Mouse (Mus musculus) MEL (cell line): ENCODE results near the gene Mip. TPM values are rescaled to one million over a fixed set of nuclear protein-coding genes. Genes with fewer than 3 reads are reported as not detected.

Experiments used
- DNase-seq: peaks from one replicate; pipeline ENCODE4 v3.0.0; 2011; ENCODE audit warnings: low read depth, low spot score
- H3K27ac ChIP-seq: 2 replicates; pipeline ENCODE4 v1.5.1; 2012; ENCODE audit warnings: low read depth, mild to moderate bottlenecking, control low read depth, low read length, moderate library complexity; ENCODE audit not compliant: control insufficient read depth
- H3K27me3 ChIP-seq, 2 experiments: fragments of 150-350 bp in 1 of 2; sonication (generic) in 1 of 2; 2 replicates each; pipeline ENCODE4 v1.6.1; 2012; ENCODE audit warnings: low read length in 2 of 2, mild to moderate bottlenecking in 2 of 2, improper control_type of control experiment in 1 of 2, moderate library complexity in 1 of 2; ENCODE audit not compliant: insufficient read depth in 2 of 2, control insufficient read depth in 1 of 2
- H3K36me3 ChIP-seq, 2 experiments: 2 replicates each; pipeline ENCODE4 v1.6.1; 2012 to 2014; ENCODE audit warnings: low read length in 2 of 2, improper control_type of control experiment in 1 of 2, inconsistent platforms in 1 of 2, mild to moderate bottlenecking in 1 of 2; ENCODE audit not compliant: insufficient read depth in 2 of 2, control insufficient read depth in 1 of 2
- H3K4me1 ChIP-seq, 2 experiments: fragments of 150-350 bp in 1 of 2; sonication (generic) in 1 of 2; 2 replicates each; pipeline ENCODE4 v1.6.1; 2012; ENCODE audit warnings: low read length in 2 of 2, improper control_type of control experiment in 1 of 2, mild to moderate bottlenecking in 1 of 2; ENCODE audit not compliant: insufficient read depth in 2 of 2, control insufficient read depth in 1 of 2
- H3K4me3 ChIP-seq, 2 experiments: fragments of 150-350 bp in 1 of 2; sonication (generic) in 1 of 2; 2 replicates each; pipeline ENCODE4 v1.5.1; 2012; ENCODE audit warnings: low read depth in 2 of 2, low read length in 2 of 2, mild to moderate bottlenecking in 2 of 2, moderate library complexity in 2 of 2, control low read depth in 1 of 2, improper control_type of control experiment in 1 of 2; ENCODE audit not compliant: control insufficient read depth in 1 of 2, insufficient read depth in 1 of 2
- H3K79me2 ChIP-seq: 2 replicates; pipeline ENCODE4 v1.6.1; 2012; ENCODE audit warnings: mild to moderate bottlenecking, low read length, moderate library complexity; ENCODE audit not compliant: control insufficient read depth, poor library complexity, insufficient read depth
- H3K9ac ChIP-seq: 2 replicates; pipeline ENCODE4 v1.6.1; 2012; ENCODE audit warnings: low read depth, mild to moderate bottlenecking, control low read depth, low read length, moderate library complexity; ENCODE audit not compliant: control insufficient read depth, poor library complexity, severe bottlenecking
- H3K9me3 ChIP-seq: fragments of 150-350 bp; sonication (generic); replicated peaks from 2 replicates; pipeline ENCODE4 v1.6.1; 2012; ENCODE audit warnings: mild to moderate bottlenecking, low read length, improper control_type of control experiment, moderate library complexity; ENCODE audit not compliant: insufficient read depth
- ETS1 ChIP-seq: IDR thresholded peaks from 2 replicates; pipeline ENCODE4 v1.6.1; 2012; ENCODE audit warnings: low read depth, mild to moderate bottlenecking, inconsistent platforms, low read length, improper control_type of control experiment, moderate library complexity
- GABPA ChIP-seq: IDR thresholded peaks from 2 replicates; pipeline ENCODE4 v1.6.1; 2012; ENCODE audit warnings: low read depth, mild to moderate bottlenecking, inconsistent platforms, low read length, improper control_type of control experiment, moderate library complexity
- GATA1 ChIP-seq: IDR thresholded peaks from 2 replicates; pipeline ENCODE4 v1.6.1; 2011; ENCODE audit warnings: low read depth, low read length, improper control_type of control experiment
- JUND ChIP-seq: IDR thresholded peaks from 2 replicates; pipeline ENCODE4 v1.6.1; 2011; ENCODE audit warnings: low read depth, mild to moderate bottlenecking, improper control_type of control experiment, low read length
- KAT2A ChIP-seq: conservative IDR thresholded peaks from 2 replicates; pipeline ENCODE4 v1.6.1; 2012; ENCODE audit warnings: low read depth, low read length, improper control_type of control experiment, inconsistent platforms
- MEF2A ChIP-seq: IDR thresholded peaks from 2 replicates; pipeline ENCODE4 v1.6.1; 2014; ENCODE audit warnings: low read depth, mild to moderate bottlenecking, inconsistent platforms, low read length, improper control_type of control experiment; ENCODE audit not compliant: poor library complexity, insufficient replicate concordance, severe bottlenecking; ENCODE audit errors: extremely low read depth
- MXI1 ChIP-seq: IDR thresholded peaks from 2 replicates; pipeline ENCODE4 v1.6.1; 2011; ENCODE audit warnings: mild to moderate bottlenecking, low read depth, low read length, improper control_type of control experiment
- MYB ChIP-seq: IDR thresholded peaks from 2 replicates; pipeline ENCODE4 v1.6.1; 2011; ENCODE audit warnings: mild to moderate bottlenecking, low read depth, low read length, improper control_type of control experiment
- MYC ChIP-seq: IDR thresholded peaks from 2 replicates; pipeline ENCODE4 v1.6.1; 2011; ENCODE audit warnings: low read depth, mild to moderate bottlenecking, low read length, improper control_type of control experiment, moderate library complexity
- NELFE ChIP-seq: IDR thresholded peaks from 2 replicates; pipeline ENCODE4 v1.6.1; 2011; ENCODE audit warnings: low read depth, low read length, improper control_type of control experiment
- POLR2A ChIP-seq, 2 experiments: IDR thresholded peaks; 2 replicates each; pipeline ENCODE4 v1.6.1; 2011 to 2012; ENCODE audit warnings: low read length in 2 of 2, mild to moderate bottlenecking in 2 of 2, control low read depth in 1 of 2, improper control_type of control experiment in 1 of 2, low read depth in 1 of 2, moderate library complexity in 1 of 2; ENCODE audit not compliant: control insufficient read depth in 1 of 2, insufficient read depth in 1 of 2, poor library complexity in 1 of 2
- POLR2AphosphoS2 ChIP-seq: IDR thresholded peaks from 2 replicates; pipeline ENCODE4 v1.6.1; 2011; ENCODE audit warnings: low read length, improper control_type of control experiment
- SIN3A ChIP-seq: IDR thresholded peaks from 2 replicates; pipeline ENCODE4 v1.6.1; 2012; ENCODE audit warnings: low read length, improper control_type of control experiment, inconsistent platforms
- SMC3 ChIP-seq: IDR thresholded peaks from 2 replicates; pipeline ENCODE4 v1.6.1; 2011; ENCODE audit warnings: low read depth, low read length, improper control_type of control experiment
- TAL1 ChIP-seq: IDR thresholded peaks from 2 replicates; pipeline ENCODE4 v1.6.1; 2012; ENCODE audit warnings: mild to moderate bottlenecking, inconsistent platforms, low read length, moderate library complexity, mixed read lengths
- TBP ChIP-seq: IDR thresholded peaks from 2 replicates; pipeline ENCODE4 v1.8.0; 2011; ENCODE audit warnings: low read depth, low read length, improper control_type of control experiment
- TCF12 ChIP-seq: IDR thresholded peaks from 2 replicates; pipeline ENCODE4 v1.6.1; 2014; ENCODE audit warnings: low read depth, mild to moderate bottlenecking, inconsistent platforms, low read length, improper control_type of control experiment, moderate library complexity
- USF1 ChIP-seq: IDR thresholded peaks from 2 replicates; pipeline ENCODE4 v1.6.1; 2014; ENCODE audit warnings: low read depth, mild to moderate bottlenecking, inconsistent platforms, low read length, improper control_type of control experiment, moderate library complexity
- polyA plus RNA-seq, 2 experiments: library from polyadenylated mRNA; stranded (reverse) in 1 of 2; unstranded in 1 of 2; fragments of >175 nt in 1 of 2; fragments of >200 nt in 1 of 2; gene quantifications; 2 replicates each; pipeline versions ENCODE4 v1.2.1 to v1.2.4; 2012; ENCODE audit warnings: low replicate concordance in 2 of 2, low read depth in 1 of 2; ENCODE audit not compliant: insufficient read length in 2 of 2, insufficient read depth in 1 of 2, missing spikeins in 1 of 2
- total RNA-seq: library from RNA; depleted of rRNA; stranded (reverse); fragments of 300-350 nt; gene quantifications from 2 replicates; pipeline ENCODE4 v1.2.3, GENCODE M21; 2012

The Mip gene
- total and polyA plus RNA-seq, 3 experiments: 0.04 TPM; not detected in 2

GRCm38 (mm10) chr10:128240131-128240530, 14.5 kb downstream of the Mip start:
- Histone ChIP-seq H3K36me3 (peaks cover 4 to 32% of the 10 kb centered on the region in 2 experiments), H3K27me3 (no peaks in the 10 kb centered on the region), H3K27ac (0 out of 2 replicates have a peak overlapping the region, but pooled peaks have one; percentile 18), H3K9me3 (no peaks in the 10 kb centered on the region), H3K4me3 (no peak overlapping the region), H3K4me1 (peaks cover 22 to 30% of the 10 kb centered on the region in 2 experiments), H3K9ac (no peak overlapping the region), H3K79me2 (peaks cover 6% of the 10 kb centered on the region; the same call in 1 of the 2 replicates)
- DNase-seq: peak; percentile 81
- TF ChIP-seq MYC (no peak), TAL1 (peak; percentile 6; the same call in 1 of the 2 replicates), USF1 (no peak), GATA1 (peak; percentile 78), SIN3A (peak; percentile 93), TBP (peak; percentile 83), SMC3 (no peak), POLR2A (IDR thresholded peaks at IDR 0.05; ENCODE audit: control insufficient read depth in 1 of 2, insufficient read depth in 1 of 2, low read depth in 1 of 2, low read length in 2 of 2, poor library complexity in 1 of 2) (no peak), MXI1 (peak; percentile 85), ETS1 (peak; percentile 31; the same call in 1 of the 2 replicates)

GRCm38 (mm10) chr10:128243252-128243651, 17.6 kb downstream of the Mip start:
- no peak overlapping the region for H3K4me3 ChIP-seq
- peaks cover 2% of the 10 kb centered on the region; the same call in 1 of the 2 replicates for H3K79me2 ChIP-seq
- H3K27me3 ChIP-seq: no peaks in the 10 kb centered on the region
- H3K4me1 ChIP-seq: peaks cover 15 to 22% of the 10 kb centered on the region in 2 experiments
- DNase-seq: no peak
- TF ChIP-seq USF1 (no peak), POLR2AphosphoS2 (no peak), TCF12 (no peak), MYB (no peak), GABPA (no peak), JUND (no peak), NELFE (no peak), KAT2A (no peak), MEF2A (no peak)
- no peak overlapping the region for H3K9ac ChIP-seq
- peaks cover 4 to 23% of the 10 kb centered on the region in 2 experiments for H3K36me3 ChIP-seq
- no peak overlapping the region for H3K27ac ChIP-seq
- no peaks in the 10 kb centered on the region for H3K9me3 ChIP-seq
